Mouse (Mus musculus): ENCODE measurements around the gene Fam169b. TPM values are rescaled to one million over a fixed set of nuclear protein-coding genes. Genes with fewer than 3 reads are reported as not detected.
A peak's percentile ranks its signal among the peaks of the same experiment; 100 is the strongest.

The Fam169b gene
- polyA plus RNA-seq, 1 experiment = 11.3 TPM

- no peak overlapping the region for H3K4me3 ChIP-seq (ENCODE audit: insufficient read depth, low read depth, low read length)
- TF ChIP-seq CTCF (conservative IDR thresholded peaks at IDR 0.05; ENCODE audit: insufficient read depth, insufficient read length, low read depth, low read length) (no peak), POLR2A (IDR thresholded peaks at IDR 0.05; ENCODE audit: low read depth, low read length) (no peak)
- H3K36me3 ChIP-seq (ENCODE audit: control insufficient read depth, insufficient read depth, low read length) = no peaks in the 10 kb centered on the region
- no peaks in the 10 kb centered on the region for H3K4me1 ChIP-seq (ENCODE audit: control insufficient read depth, insufficient read depth, low read length)
- H3K27ac ChIP-seq (ENCODE audit: insufficient read depth, low read depth, low read length) = no peak overlapping the region
- DNase-seq = peak; percentile 12
- 56% methylated on average over 8 of the region's 8 CpGs for WGBS
- H3K27me3 ChIP-seq (replicated peaks; ENCODE audit: control insufficient read depth, insufficient read depth, low read length) = no peaks in the 10 kb centered on the region
These were observed 63.6 kb downstream of the Fam169b start for GRCm38 (mm10) chr7:68337080-68337781.

GRCm38 (mm10) chr7:68338680-68339079, 65.0 kb downstream of the Fam169b start:
- no peaks in the 10 kb centered on the region for H3K36me3 ChIP-seq (ENCODE audit: control insufficient read depth, insufficient read depth, low read length)
- no peaks in the 10 kb centered on the region for H3K4me1 ChIP-seq (ENCODE audit: control insufficient read depth, insufficient read depth, low read length)
- 94% methylated on average over 6 of the region's 6 CpGs for WGBS
- H3K4me3 ChIP-seq (ENCODE audit: insufficient read depth, low read depth, low read length) = no peak overlapping the region
- no peaks in the 10 kb centered on the region for H3K27me3 ChIP-seq (replicated peaks; ENCODE audit: control insufficient read depth, insufficient read depth, low read length)
- H3K27ac ChIP-seq (ENCODE audit: insufficient read depth, low read depth, low read length) = no peak overlapping the region
- TF ChIP-seq CTCF (conservative IDR thresholded peaks at IDR 0.05; ENCODE audit: insufficient read depth, insufficient read length, low read depth, low read length) (no peak), POLR2A (IDR thresholded peaks at IDR 0.05; ENCODE audit: low read depth, low read length) (no peak)
- no peak for DNase-seq

GRCm38 (mm10) chr7:68344561-68344960, 70.9 kb downstream of the Fam169b start:
- Histone ChIP-seq H3K36me3 (ENCODE audit: control insufficient read depth, insufficient read depth, low read length) (no peaks in the 10 kb centered on the region), H3K4me3 (ENCODE audit: insufficient read depth, low read depth, low read length) (no peak overlapping the region), H3K27me3 (replicated peaks; ENCODE audit: control insufficient read depth, insufficient read depth, low read length) (no peaks in the 10 kb centered on the region), H3K27ac (ENCODE audit: insufficient read depth, low read depth, low read length) (no peak overlapping the region), H3K4me1 (ENCODE audit: control insufficient read depth, insufficient read depth, low read length) (no peaks in the 10 kb centered on the region)
- TF ChIP-seq POLR2A (IDR thresholded peaks at IDR 0.05; ENCODE audit: low read depth, low read length) (no peak), CTCF (conservative IDR thresholded peaks at IDR 0.05; ENCODE audit: insufficient read depth, insufficient read length, low read depth, low read length) (0 out of 2 replicates have a peak, but pooled peaks have one; percentile 6)
- 38% methylated on average over 5 of the region's 5 CpGs for WGBS
- peak; percentile 47 for DNase-seq

GRCm38 (mm10) chr7:68345963-68346362, 72.3 kb downstream of the Fam169b start:
- Histone ChIP-seq H3K36me3 (ENCODE audit: control insufficient read depth, insufficient read depth, low read length) (no peaks in the 10 kb centered on the region), H3K4me1 (ENCODE audit: control insufficient read depth, insufficient read depth, low read length) (no peaks in the 10 kb centered on the region), H3K27ac (ENCODE audit: insufficient read depth, low read depth, low read length) (no peak overlapping the region), H3K4me3 (ENCODE audit: insufficient read depth, low read depth, low read length) (no peak overlapping the region), H3K27me3 (replicated peaks; ENCODE audit: control insufficient read depth, insufficient read depth, low read length) (no peaks in the 10 kb centered on the region)
- TF ChIP-seq CTCF (conservative IDR thresholded peaks at IDR 0.05; ENCODE audit: insufficient read depth, insufficient read length, low read depth, low read length) (no peak), POLR2A (IDR thresholded peaks at IDR 0.05; ENCODE audit: low read depth, low read length) (no peak)
- DNase-seq = no peak
- WGBS = 90% methylated on average over 10 of the region's 10 CpGs

GRCm38 (mm10) chr7:68355325-68356076, 81.9 kb downstream of the Fam169b start:
- TF ChIP-seq POLR2A (IDR thresholded peaks at IDR 0.05; ENCODE audit: low read depth, low read length) (no peak), CTCF (conservative IDR thresholded peaks at IDR 0.05; ENCODE audit: insufficient read depth, insufficient read length, low read depth, low read length) (no peak)
- no peaks in the 10 kb centered on the region for H3K36me3 ChIP-seq (ENCODE audit: control insufficient read depth, insufficient read depth, low read length)
- peak; percentile 8 for DNase-seq
- no peaks in the 10 kb centered on the region for H3K4me1 ChIP-seq (ENCODE audit: control insufficient read depth, insufficient read depth, low read length)
- H3K27ac ChIP-seq (ENCODE audit: insufficient read depth, low read depth, low read length) = no peak overlapping the region
- no peaks in the 10 kb centered on the region for H3K27me3 ChIP-seq (replicated peaks; ENCODE audit: control insufficient read depth, insufficient read depth, low read length)
- WGBS = 61% methylated on average over 11 of the region's 11 CpGs
- H3K4me3 ChIP-seq (ENCODE audit: insufficient read depth, low read depth, low read length) = no peak overlapping the region

GRCm38 (mm10) chr7:68357407-68357806, 83.8 kb downstream of the Fam169b start:
- H3K4me1 ChIP-seq (ENCODE audit: control insufficient read depth, insufficient read depth, low read length) = no peaks in the 10 kb centered on the region
- H3K27me3 ChIP-seq (replicated peaks; ENCODE audit: control insufficient read depth, insufficient read depth, low read length) = no peaks in the 10 kb centered on the region
- TF ChIP-seq CTCF (conservative IDR thresholded peaks at IDR 0.05; ENCODE audit: insufficient read depth, insufficient read length, low read depth, low read length) = peak; percentile 75
- no peak for TF ChIP-seq POLR2A (IDR thresholded peaks at IDR 0.05; ENCODE audit: low read depth, low read length)
- WGBS = 16% methylated on average over 7 of the region's 7 CpGs
- no peak overlapping the region for H3K27ac ChIP-seq (ENCODE audit: insufficient read depth, low read depth, low read length)
- no peaks in the 10 kb centered on the region for H3K36me3 ChIP-seq (ENCODE audit: control insufficient read depth, insufficient read depth, low read length)
- H3K4me3 ChIP-seq (ENCODE audit: insufficient read depth, low read depth, low read length) = no peak overlapping the region
- peak; percentile 66 for DNase-seq

GRCm38 (mm10) chr7:68362609-68363008, 89.0 kb downstream of the Fam169b start:
- H3K36me3 ChIP-seq (ENCODE audit: control insufficient read depth, insufficient read depth, low read length) = no peaks in the 10 kb centered on the region
- 70% methylated on average over 7 of the region's 7 CpGs for WGBS

More at GRCm38 (mm10) chr7:68362609-68363008, 89.0 kb downstream of the Fam169b start:
- Histone ChIP-seq H3K27me3 (replicated peaks; ENCODE audit: control insufficient read depth, insufficient read depth, low read length) (no peaks in the 10 kb centered on the region), H3K27ac (ENCODE audit: insufficient read depth, low read depth, low read length) (no peak overlapping the region), H3K4me1 (ENCODE audit: control insufficient read depth, insufficient read depth, low read length) (no peaks in the 10 kb centered on the region), H3K4me3 (ENCODE audit: insufficient read depth, low read depth, low read length) (no peak overlapping the region)
- no peak for TF ChIP-seq CTCF (conservative IDR thresholded peaks at IDR 0.05; ENCODE audit: insufficient read depth, insufficient read length, low read depth, low read length)
- TF ChIP-seq POLR2A (IDR thresholded peaks at IDR 0.05; ENCODE audit: low read depth, low read length) = no peak
- no peak for DNase-seq
